Mouse (Mus musculus): ENCODE results near the gene Gabbr2.
"Not testable (repeated sequence)": the region's sequence is repeated elsewhere in the genome, so short reads cannot be mapped to it uniquely, and the experiment has no call there.

The Gabbr2 gene

DNA sequence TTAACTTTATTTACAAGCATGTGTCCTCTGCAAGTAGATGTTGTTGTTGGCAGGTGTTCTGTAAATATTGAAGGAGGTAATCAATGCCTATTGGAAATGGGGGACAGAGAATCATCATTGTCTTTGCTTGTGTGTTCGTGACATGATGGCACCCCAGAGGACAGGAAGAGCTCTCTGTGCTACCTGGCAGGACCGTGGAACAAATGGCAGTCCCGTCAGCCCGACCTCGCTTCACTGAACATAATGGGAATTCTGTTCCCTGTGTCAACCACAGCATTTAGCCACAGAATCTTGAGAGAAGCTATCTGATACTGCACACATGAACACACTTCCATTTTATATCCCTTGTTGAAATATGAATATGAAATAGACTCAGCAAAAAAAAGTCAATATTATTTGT is 332.7 kb downstream of the Gabbr2 start:
- no peak for DNase-seq (ENCODE audit: low read depth, low spot score)

DNA sequence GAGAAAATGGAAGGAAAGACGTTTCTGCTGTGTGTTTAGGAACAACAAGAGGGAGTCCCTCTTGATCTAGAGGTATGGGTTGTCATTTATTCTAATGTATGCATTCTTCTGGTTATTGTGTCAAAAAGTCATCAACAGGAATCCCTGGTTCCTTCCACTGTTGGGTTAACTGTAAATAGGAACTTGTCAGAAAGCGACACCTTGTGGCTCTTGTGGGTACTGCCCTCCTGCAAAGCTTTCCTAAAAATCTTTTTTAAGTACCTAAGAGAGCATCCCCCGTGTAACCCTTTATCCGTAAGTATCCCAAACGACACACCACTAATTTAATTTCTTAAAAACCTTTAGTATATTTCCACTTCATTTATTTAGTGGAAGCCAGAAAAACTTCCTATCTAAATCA is 334.6 kb downstream of the Gabbr2 start:
- peak; percentile 82 for DNase-seq (ENCODE audit: low read depth, low spot score)

DNA sequence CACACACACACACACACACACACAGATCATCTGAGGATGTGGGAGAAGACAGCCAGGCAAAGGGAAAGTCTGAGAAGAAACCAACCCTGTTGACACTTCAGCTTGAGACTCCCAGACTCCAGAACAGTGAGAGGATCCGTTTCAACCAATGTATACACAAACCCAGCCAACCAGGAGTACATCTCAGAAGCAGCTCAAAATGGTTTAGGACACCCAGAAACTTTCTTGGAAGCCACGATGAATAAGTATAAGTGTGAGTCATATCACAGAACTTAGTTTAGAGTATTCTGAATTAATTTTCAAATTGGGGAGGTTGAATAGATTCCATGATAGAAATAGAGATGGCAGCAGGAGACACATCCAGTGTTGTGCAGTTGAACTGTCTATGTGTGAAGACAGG is 335.7 kb downstream of the Gabbr2 start:
- DNase-seq (ENCODE audit: low read depth, low spot score) = no peak

DNA sequence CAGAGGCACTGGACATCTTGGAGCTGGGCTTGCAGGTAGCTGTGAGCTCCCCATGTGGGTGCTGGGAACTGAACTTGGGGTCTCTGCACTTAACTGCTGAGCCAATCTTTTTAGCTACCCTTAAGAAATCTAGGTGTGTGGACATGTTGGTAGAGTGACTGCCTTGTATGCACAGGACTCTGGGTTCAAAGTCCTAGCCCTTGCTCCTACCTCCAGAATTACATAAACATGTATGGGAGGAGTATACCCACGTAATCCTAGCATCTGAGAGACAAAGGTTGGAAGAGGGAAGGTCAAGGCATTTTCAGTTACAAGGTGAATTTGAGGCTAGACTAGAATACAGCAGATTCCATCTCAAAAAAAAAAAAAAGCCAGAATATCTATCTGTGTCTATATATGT is 336.4 kb downstream of the Gabbr2 start:
- no peak for DNase-seq (ENCODE audit: low read depth, low spot score)

DNA sequence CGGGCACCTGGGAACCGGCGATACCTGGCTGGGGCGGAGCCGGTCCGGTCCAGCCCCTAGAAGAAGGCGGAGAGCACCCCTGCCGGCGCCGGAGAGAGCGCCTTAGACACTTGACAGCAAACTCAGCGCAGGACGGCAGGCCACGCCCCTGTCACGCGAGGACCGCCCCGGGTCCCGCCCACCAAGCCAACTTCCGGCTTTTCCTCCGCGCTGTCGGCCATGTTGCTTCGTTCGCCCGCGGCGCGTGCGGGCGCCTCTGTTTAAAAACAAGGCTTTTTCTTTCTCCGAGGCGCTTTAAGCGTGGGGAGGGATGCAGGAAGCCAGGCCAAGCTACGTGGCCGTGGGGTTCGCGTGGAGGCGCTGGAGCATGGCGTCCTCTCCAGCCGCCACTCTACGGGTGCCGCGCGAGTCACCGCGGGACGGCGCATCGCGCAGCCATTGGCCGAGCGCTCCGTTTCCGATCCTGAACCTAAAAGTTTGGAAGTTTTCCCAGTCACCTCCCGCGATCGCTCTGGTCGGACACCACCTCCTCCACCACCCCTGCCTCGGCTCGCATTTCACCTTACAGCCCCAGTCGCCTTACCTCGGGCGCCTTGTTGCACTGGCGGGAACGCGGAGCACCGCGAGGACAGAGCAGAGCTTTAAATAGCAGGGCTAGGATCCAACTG is 341.5 kb downstream of the Gabbr2 start, which contains the start of gene Tbc1d2:
Gene Tbc1d2 (minus strand): TSS at position 124 of the 668 bp plus-strand sequence.
- DNase-seq (ENCODE audit: low read depth, low spot score) = peak; percentile 92

DNA sequence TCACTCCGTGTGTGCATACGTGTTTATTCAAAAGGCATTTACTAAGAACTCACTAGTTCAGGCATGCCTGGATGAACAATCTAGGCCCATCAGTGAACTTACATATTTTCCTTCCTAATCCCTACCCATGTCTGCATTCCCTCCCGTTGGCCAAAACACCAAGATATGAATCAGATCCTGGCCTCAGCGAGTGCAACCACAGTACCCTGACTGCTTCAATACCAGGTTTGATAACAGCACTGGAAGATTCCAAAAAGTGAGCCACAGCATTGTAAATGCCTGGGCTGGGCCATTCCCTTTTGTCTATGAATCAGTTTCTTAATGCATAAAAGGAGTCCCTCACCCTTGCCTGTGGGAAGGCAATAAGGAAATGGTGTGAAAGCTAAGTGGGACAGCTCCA is 342.5 kb downstream of the Gabbr2 start:
- DNase-seq (ENCODE audit: low read depth, low spot score) = no peak

DNA sequence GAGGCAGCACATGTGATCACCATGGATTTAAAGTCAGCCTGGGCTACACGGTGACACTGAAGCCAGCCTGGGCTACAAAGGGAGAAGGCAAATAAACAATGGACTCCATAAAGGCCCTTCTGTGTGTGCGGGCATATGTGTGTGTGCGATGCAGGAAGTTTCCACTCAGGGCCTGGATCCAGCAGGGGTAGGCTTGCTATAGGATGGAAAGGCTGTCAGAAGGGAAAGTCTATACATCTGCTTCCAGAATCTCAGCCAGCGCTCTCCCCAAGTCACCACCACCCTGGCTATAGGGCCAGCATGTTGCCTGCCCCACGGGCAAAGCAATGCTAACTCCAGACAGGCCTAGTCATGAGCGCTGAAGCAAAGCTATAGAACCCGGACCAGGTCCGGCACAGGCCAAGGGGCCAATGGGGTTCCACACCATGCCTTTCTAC is 348.0 kb downstream of the Gabbr2 start:
- DNase-seq (ENCODE audit: low read depth, low spot score) = no peak

DNA sequence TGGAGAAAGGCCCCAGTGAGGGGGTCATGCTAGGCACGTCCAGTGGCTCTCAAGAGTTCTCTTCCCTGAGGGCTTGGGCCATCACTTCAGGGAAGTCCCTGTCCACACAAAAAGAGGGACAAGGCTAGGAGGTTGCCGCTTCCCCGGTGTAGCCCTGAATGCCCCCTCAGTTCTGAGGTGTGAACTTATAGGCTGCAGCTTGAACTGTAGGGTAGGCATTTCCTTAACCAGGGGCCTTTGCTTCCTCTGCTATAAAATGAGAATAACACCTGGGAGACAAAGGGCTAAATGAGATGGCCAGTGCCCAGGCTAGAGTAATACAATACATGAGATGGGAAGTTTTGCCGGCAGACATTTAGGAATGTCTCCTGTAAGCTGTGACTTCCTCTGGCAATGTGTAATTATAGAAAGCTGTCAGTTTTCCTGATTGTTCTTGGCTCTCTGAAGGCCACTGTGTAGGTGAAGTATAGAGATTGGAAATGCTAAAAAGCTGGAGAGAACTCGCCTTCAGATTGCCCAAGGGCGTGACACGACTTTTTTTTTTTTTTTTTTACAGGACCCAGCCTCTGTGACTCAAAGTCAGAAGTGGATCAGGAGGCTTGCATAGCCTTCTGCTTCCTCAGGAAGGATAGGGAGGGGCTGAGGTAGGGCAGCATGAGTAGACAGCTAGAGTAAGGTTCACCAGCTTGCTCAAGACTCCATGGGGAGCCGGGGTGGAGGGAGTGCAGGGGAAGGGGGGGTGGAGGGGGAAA is 348.6 kb downstream of the Gabbr2 start:
- no peak for DNase-seq (ENCODE audit: low read depth, low spot score)

DNA sequence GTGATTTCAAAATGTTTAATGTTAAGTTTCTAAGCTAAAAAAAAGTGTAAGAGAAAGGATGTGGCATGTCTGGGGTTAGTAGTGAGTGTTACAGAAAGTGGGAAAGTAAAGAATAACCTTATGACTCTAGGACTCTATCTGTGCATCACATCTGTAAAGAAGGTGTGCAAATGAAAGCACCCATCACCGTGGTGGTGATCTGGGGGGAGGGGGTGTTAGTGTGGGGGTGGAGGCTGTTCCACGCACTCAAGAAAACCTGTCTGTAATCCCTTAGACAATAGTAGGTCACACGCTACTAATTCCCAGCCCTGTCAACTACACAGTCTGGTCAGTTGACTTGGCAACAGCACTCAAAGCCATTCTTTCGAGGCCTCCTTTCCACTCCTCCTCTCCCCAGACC is 350.4 kb downstream of the Gabbr2 start:
- DNase-seq (ENCODE audit: low read depth, low spot score) = no peak

DNA sequence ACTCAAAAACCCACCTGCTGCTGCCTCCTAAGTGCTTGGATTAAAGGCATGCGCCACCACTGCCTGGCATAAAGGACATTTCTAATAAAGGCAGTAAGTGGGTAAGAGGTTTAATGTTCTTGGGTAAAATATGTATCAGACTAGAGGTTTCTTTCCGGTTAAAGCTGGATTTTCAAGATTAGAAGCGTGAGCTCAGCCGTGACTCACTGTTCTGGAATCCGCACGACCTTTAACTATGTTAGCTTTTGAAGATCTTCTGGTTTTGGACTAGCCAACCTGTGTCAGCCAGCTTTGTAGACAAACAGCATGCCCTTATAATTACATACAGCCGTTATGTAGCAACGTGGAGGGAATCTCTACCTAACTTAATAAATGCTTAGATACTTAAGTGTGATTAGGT is 351.8 kb downstream of the Gabbr2 start:
- DNase-seq (ENCODE audit: low read depth, low spot score) = no peak

DNA sequence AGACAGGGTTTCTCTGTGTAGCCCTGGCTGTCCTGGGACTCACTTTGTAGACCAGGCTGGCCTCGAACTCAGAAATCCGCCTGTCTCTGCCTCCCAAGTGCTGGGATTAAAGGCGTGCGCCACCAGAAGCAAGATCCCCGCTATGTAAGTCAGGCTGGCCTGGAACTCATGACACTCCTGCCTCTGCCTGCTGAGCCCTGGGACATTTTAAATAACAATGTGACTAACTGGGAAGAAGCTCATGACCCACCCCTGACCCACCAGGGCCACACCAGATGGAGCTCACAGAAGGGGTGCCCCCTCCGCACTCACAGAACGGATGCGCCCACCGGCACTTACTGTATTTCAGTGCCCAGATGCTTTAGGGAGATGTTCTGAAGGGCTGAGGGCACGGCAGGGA is 354.4 kb downstream of the Gabbr2 start:
- DNase-seq (ENCODE audit: low read depth, low spot score) = not testable (repeated sequence)

DNA sequence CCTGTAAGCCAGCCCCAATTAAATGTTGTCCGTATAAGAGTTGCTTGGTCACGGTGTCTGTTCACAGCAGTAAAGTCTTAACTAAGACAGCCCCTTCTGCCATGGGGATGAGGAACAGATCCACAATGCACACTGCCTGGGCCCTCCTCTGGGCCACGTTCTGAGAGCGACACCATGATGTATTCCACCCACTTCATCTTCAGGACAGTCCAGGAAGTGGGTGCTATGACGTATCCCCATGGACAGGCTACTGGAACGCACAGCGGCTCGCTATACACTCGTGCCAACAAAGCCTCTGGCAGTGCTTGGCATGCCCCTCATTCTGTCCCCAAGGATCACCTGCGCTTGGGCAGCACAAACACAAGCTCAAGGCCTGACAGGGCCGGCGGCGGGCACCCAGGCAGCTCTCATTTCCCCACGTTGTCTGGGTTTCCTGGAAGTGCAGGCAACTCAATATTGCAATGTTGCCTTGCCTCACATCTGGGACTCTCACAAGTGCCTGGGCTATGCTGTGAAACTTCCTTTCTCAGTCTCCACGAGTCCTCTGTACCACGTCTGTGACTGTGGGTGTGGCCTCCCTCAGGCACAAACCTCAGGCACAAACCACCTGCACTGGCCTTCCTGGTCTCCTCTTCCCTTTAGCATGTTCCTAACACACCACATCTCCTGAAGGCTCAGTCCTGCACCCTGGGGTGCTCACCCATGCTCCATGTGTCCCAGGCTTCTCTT is 355.8 kb downstream of the Gabbr2 start:
- DNase-seq (ENCODE audit: low read depth, low spot score) = no peak

DNA sequence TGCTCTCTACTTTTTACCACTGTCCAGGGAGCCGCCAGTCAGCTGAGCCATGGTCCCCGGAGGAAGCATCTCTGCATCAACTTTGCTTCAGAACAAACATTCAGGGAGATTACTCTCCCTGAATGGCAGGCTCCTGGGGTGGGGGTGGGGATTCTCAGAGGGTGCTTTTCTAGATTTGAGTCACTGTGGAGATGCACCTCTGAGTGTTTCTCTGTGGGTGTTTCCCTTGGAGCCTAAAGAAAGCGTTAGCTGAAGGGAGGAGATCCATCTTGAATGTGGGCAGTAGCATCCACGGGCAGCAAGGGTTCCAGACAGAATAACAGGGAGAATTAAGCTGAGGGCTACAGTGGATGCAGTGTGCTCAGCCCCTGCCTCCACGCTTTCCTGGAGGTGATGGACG is 356.8 kb downstream of the Gabbr2 start:
- DNase-seq (ENCODE audit: low read depth, low spot score) = no peak

DNA sequence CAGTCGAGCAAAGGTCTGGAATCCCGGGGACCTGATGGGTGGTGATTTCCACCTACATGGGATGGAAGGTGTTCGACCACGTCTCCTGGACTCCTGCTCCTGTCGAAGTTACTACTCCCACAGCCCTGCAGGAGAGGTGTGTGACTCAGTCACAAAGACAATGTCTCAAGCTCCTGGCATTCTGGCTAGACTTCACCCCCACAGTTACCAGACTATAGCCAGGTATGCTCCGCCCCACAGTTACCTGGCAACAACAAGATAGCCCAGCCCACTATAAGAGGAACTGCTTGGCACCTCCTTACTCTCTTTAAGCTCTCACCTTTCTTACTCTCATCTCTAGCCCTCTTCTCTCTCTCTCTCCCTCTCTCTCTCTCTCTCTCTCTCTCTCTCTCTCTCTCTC is 358.1 kb downstream of the Gabbr2 start:
- not testable (repeated sequence) for DNase-seq (ENCODE audit: low read depth, low spot score)

DNA sequence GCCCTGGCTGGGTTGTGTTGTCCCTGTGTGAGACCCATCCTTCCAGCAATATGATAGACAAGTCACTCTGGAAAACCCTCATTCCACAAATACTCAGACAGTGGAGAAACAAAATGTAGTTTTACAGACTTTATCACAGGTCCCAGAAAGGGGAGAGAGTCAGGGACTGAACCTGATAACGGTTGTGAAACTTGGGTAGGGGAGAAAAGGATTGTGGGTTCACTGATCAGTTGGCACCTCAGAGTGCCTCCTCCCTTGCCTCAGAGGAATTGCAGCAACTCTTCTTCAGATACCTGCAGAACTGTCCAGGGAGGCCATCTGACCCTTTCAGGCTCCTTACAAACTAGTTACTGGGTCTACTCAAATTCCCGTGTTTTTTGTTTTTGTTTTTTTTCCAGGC is 359.2 kb downstream of the Gabbr2 start:
- no peak for DNase-seq (ENCODE audit: low read depth, low spot score)

DNA sequence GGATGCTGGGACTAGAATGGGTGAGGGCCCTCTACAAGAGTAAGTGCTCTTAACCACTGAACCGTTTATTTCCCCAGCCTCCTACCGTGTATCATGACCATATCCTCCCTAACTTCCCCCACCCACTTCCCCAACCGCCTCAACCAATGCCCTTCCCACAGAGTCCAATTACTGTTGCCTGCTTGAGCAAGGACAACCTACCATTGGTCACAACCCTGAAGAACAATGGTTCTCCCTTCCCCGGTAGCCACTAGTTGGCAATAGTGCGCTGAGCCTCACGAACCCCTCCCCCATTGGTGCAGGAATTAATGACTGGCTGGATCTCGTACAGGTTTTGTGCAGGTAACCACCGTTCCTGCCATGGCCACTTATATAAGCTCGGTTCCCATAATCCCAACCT is 361.3 kb downstream of the Gabbr2 start:
- no peak for DNase-seq (ENCODE audit: low read depth, low spot score)

DNA sequence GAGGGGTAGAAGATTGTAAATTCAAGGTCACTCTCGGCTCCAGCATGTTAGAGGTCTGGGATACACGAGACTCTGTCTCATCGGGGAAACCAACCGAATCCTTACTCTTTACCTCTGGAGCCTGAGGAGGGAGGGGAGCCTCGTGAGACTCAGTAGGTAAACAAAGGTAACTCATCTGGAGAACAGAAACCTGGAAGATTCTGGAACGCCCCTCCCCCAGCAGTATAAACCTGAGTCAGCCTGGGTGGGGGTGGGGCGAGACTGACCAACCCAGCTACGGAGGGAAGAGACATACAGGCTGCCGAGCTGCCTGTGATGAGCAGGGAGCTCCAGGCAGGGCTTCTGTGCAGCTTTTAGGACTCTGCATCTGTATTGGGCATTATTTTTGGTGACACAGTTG is 362.8 kb downstream of the Gabbr2 start:
- no peak for DNase-seq (ENCODE audit: low read depth, low spot score)

DNA sequence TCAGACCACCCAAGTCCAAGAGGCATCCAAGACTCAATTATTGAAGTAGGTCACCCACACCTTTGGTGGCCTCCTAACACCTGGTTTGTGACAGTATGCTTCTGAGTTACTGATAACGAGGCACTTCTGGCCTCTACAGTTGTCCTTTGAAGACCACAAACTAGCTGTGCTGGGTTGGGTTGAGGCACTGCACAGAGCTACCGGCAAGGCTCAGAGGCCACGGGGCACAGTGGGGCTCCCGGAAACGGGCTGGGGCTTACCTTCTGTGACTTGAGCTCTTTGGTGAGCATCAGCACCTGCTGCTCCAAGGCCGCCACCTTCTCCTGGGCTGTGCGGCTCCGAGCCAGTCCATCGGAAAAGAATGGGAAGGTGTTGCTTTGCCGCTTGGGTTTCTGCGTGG is 363.6 kb downstream of the Gabbr2 start:
- DNase-seq (ENCODE audit: low read depth, low spot score) = no peak

DNA sequence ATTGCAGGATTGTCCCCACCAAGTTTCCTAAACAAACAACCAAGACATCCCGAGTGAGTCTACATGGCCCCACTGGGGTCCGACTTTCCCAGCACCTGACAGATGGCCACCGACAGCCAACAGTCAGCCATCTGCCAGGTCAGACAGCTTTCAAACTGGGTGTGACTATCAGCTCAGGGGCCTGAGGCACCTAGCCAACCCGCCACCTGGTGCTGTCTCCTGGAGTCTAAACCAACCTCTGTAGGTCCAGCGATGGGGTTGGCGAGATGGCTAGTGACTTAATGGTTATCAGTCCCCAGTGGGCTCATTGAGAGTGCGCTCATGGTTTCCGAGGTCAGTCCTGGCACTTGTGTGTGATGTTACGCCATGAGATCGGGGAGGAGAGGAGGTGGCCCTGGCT is 366.6 kb downstream of the Gabbr2 start:
- DNase-seq (ENCODE audit: low read depth, low spot score) = no peak

DNA sequence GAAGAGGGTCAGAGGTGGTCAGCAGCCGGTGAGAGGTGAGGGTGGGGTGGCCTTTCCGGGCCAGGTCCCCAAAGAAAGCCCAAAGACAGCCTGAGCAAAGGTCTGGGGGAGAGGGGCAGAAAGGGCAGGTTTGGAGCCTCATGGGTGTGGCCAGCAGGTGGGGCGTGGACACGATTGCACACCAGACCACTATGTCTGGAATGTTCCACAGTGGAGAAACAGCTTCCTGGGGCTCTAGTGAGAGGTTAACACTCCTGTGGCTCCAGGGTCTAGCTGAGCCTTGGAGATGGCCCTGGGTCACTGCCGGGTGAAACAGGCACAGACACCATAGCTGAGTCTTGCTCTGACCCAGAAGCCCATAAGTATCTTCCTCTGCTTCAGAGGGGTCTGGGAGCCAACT is 368.7 kb downstream of the Gabbr2 start:
- DNase-seq (ENCODE audit: low read depth, low spot score) = no peak

DNA sequence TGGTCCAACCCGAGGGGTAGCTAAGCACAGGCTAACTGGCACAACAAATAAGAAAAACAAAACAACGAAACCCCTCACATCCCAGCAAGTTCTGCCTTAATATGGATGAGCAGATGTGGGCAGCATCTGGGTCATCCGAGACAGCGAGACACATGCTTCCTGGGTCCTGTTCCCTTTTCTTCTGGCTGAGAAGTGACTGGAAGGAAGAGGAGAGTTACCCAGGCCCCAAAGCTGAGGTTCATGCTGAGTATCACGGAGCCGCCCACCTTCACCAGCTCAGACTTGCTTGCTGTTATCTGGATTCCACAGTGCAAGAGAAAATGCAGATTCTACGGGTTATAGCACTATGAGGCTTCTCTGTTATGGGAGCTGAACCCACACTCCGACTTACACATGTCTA is 370.7 kb downstream of the Gabbr2 start:
- DNase-seq (ENCODE audit: low read depth, low spot score) = no peak

DNA sequence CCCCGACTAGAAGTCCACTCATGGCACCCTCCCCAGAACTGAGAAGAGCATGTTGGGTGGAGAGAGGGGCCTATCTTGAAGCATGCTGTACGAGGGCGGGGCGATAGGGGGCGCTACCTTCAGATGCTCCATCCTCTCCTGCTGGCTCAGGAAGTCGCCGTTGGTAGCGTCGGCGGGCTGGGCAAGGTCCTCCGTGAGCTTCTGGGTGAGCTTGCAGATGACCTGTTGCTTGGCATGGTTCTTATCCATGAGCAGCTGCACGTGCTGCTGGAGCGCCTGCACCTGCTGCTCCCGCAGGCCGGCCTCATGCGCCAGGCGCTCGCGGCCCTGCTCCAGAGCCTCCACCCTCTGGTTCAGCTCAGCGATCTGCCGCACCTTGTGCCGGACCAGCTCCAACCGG is 371.3 kb downstream of the Gabbr2 start:
- peak; percentile 43 for DNase-seq (ENCODE audit: low read depth, low spot score)
